Mouse (Mus musculus) thymus, postnatal 14 days (tissue): ENCODE measurements around the gene Atp8a2.
A peak's percentile ranks its signal among the peaks of the same experiment; 100 is the strongest.

Experiments used
- DNase-seq: peaks from one replicate; pipeline ENCODE4 v3.0.0; 2021

Gene Atp8a2

DNA sequence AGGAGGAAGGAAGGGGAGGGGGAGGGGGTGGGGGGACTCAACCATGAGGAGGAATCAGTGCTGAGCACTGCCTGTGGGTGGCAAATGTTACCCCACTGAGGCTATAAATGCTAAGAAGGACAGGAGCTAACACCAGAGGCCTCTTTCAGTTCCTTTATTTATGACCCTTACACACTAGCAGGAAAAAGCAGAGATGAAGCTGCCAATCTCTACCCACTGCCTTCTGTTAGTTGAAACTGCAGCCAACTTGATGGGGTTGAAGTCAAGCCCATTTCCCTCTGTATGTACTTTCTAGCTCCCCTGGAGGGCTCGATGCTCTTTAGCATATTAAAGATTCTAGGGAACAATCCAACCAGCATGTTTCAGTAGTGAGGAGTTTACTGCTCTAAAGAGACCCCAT, 303.0 kb downstream of the Atp8a2 start:
- no peak for DNase-seq

DNA sequence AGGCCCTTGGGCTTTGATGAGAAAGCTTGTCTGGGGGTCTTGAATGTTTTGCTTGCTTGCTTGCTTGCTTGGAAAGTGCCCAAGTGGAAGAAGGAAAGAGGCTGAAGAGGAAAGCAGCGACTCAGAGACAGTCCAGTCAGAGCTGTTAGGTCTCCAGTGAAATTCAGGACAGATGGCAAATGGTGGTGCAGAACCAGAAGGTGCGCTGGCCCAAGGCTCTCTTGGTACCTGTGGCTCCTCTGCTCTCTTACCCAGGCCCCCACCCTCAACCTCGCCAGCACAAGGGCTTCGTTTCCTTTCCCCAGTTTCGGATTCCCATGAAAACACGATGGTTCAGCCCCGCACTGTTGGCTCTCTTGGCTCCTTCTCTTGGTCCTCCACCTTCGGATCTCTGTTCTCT, 304.9 kb downstream of the Atp8a2 start:
- DNase-seq = no peak

DNA sequence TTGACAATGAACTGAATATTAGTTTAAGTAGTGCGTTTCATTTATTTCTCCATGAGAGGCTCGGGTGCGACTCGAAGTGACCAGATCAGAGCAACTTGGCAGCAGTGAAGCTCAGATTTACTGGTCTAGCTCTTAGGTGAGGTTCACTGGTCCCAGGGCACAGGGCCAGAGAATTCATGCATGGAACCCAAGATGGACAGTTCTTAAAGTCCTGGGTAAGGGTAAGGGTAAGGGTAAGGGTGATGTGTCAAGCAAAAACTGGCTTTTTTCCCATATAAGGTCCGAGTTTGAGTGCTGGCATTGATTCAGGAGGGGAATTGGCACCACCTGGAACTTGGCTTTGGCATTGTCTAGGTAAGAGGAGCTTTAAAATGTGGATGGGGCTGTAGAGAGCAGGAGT, 305.5 kb downstream of the Atp8a2 start:
- no peak for DNase-seq

DNA sequence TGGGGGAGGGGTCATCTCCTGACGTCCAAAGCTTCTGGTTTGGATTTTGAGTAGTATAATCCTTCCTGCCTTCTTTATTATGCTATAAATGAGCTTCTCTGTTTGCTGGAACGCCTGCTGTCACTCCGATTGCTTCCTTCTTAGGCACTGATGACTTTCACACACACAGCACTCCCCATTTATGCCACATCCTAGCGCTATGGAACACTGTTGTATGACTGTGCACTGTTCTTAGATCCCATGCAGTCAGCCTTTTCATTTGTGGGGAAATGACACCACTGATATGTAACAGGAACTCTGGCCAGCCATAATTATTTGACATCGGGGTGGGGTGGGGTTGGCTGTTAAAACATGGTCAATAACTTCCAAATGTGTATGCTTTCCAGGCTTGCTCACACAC, 306.2 kb downstream of the Atp8a2 start:
- DNase-seq = no peak

DNA sequence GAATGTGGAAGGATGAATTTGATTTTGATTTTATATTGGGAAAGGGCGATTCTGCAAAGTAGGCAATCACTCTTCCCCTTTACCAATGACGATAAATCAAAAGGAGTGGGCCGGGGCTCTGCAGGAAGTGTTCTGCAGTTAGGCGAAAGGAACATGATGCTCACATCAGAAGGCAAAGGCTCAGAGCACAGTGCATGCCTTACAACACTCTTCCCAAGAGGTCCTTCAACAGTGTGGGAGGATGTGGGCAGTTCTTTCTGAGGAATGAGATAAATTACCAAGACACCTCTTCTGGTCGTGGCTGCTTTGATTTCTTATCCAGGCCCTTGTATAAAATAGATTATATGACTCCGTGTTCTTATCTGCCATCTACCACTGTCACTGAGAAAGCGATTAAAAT, 306.9 kb downstream of the Atp8a2 start:
- DNase-seq = no peak

DNA sequence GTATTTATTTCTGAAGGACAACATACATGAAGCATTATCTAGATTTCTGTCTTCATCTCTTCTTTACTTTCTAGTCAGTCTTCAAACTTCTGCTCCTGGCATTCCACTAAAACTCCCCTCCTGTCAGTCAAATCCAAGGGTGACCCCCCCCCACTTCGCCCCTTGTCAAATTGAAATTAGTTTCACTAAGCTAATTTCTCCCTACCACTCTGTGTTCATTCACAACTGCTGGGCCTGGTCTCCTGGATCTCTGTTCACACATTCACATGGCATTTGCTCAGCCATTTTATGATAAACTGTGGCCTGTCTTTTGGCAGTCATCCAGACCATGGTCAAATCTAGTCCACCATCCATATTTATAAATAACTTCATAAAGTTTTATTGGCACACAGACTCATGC, 308.5 kb downstream of the Atp8a2 start:
- no peak for DNase-seq

DNA sequence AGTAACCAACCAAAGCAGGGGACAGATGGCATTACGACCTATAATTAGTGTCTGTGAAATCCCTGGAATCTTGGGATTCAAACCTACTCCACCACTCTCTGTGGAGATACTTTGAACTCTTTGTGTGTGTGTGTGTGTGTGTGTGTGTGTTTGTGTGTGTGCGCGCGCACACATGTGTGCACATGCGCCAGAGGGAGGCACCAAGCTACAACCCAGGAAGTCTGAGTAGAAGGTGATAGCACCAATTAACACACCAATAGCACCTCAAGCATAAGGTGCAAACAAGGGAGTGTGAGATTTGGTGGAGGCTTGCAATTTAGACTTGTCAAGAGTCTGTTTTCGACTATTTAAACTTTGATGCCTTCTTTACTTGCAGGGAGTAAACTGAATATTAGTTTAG, 308.9 kb downstream of the Atp8a2 start:
- no peak for DNase-seq

DNA sequence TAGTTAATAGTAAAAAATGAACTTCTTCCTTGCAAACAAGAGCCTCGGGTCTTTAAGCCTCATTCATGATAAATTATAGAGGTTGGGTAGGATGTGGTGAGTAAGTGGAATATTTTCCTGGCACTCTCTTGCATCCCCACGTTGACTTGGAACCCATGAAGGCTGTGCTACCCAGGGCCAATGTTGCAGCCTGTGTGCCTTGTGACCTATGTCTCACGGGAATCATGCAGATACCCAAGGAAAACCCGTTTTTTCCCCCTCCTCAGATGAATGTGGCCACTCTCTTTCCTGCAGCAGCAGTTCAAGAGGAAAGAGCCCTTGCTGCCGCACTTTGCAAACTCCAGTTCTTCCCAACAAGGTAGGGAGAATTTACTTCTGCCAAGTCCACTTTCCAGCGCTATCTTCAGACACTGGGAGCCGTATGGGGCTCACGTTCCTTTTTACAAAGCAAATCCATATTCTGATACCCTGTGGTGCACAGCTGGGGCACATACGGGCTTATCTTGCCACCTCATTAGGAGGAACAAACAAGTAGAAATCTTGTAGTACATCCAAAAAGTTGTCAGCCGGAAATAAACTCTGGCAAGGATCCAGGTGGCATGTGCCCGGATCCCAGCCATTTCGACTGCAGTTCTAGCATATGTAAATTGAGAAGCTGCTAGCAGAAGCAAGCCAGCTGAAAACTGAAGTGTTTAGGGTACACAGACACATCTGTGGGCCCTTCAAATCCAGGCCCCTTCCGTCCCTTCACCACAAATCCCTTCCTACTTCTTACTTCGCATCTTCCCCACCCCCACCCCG, 309.7 kb downstream of the Atp8a2 start:
- DNase-seq = peak; percentile 9

DNA sequence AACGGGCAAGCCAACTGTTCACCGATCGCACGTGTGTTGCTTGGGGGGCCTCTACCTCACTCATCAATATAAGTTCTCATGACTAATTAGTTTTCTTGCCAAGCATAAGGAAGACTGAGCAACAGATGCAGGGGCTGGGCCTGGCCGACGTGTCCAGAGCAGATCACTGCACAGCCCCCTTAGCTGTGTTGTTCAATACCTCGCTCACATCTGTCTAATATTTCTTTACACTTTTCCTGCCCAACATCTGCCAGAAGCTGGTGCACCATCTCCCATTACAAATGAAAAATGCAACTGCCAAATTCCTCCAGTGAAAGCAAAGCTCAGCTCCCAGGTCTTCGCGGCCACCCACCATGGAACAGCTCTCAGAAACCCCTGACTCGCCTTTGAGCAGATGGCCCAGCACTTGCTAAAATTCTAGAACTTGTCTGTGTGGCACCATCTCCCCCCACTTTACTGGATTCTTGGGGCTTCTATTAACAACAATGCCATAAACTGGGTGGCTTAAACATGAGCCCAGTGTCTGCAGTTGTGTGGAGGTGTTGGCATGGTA, 313.4 kb downstream of the Atp8a2 start:
- no peak for DNase-seq

DNA sequence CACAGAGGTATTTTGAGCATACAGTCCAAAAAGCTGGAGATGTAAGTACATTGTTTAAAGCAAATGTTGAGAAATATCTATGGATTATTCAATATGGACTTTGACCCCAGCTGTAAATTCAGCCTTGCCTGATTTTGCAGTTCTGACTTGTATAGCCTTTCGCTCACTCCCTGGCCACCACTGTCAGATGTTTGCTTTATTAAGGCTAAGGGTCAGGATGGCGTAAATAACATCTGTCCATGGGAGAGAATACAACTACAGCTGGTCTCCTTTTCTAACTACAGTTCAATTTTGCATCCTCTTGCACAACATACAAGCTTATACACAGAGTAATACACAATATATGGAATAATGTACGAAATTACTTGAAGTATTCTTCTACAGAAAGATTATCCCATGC, 316.1 kb downstream of the Atp8a2 start:
- no peak for DNase-seq

DNA sequence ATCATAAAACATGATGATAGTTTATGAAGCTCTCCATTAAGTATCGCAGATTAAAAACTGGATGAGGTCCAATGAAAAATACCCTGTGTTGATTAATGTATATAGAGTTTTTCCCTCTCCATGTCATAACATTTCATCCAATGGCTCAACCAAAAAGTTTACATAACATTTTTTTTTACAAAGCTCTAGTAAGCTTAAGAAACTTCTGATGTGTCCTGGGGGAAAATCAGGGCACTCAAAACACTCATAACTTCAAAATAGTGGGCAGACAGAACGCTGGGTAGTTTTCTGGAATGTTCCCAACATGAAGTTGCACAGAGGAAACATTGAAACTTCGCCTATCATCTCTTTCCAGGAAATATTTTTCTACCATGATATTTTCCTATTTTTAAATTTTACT, 318.7 kb downstream of the Atp8a2 start:
- no peak for DNase-seq

DNA sequence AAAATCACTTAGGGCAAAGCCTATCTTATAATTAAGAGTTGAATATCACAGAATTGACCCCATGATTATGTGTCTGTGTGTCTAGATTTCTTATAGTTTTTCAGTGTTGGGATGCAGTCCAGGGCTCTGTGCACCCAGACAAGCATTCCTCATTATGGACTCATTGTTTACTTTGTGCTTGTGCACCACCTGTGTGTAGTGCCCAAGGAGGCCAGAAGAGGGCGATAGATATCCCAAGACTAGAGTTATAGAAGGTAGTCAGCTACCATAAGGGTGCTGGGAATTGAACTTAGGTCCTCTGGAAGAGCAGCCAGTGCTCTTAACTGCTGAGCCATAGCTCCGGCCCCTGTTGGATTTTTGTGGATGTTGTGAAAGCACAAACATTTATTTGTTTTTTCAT, 320.5 kb downstream of the Atp8a2 start:
- no peak for DNase-seq

DNA sequence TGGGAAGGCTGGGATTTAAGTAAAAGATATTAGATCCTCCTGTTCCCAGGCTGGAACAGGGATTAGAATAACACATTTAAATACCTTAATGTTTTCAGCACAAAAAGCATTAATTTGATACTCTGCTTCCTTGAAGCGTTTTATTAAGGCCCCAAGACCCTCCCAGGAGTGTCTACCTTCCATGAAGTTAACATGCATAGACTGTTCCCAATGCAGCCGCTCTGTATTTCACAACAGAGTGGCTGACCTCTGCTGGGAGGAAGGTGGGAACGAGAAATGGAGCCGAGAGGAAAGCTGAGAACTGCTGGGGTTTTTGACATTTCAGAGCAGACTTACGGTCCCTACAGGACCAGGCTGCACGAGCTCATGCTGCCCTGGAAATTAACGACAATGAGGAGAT, 328.6 kb downstream of the Atp8a2 start:
- no peak for DNase-seq

DNA sequence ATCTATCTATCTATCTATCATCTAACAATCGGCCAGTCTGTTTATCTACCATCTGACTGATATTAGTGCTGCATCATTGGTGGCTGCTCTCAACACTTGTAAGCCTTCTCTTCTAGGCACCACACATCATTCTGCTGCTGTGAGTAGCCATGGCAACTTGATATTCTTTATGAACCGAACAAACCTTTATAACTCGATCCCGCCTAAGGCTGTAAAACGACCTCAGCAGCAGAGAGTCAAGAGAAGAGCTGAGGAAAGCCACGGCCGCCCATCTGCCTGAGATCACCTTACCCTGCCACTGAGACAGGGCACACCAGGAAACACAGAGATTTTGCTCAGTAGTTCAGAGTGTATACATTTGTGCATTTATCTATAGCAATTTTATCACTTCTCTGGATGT, 329.2 kb downstream of the Atp8a2 start:
- no peak for DNase-seq

DNA sequence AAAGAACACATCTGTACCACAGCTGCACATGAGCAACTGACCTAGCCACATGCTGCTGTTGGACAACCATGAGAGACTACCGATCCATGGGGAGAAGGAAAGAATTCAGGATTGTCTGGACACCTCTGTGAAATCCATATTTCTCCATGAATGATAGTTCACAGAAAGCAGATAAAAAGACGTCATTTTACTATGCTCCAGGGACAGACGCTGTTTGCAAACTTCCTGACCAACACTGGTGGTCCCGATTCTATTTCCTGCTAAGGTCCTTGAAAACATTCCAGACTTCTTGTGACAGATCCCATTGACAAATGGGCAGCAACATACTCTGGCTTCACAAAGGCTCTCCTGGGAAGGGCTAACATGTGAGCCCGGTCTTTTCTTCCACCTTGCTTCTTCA, 331.0 kb downstream of the Atp8a2 start:
- no peak for DNase-seq

DNA sequence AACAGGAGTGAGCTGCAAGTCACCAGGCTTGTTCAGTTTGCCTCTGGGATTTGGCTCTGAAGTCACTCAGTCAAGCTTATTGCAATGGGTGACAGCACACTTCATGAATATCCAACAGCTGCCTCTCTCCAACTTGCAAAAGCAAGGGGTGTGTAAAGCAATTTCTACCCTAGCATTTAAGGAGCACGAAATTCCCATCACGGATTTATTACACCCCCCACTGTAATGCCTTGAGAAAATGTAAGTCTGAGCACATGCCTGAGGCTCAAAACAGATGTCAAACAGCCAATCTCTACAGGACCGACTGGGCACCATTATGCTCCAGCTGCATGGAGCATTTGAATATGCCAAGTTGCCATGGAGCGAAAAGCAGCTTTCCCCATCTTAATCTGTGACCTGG, 334.6 kb downstream of the Atp8a2 start:
- DNase-seq = no peak

DNA sequence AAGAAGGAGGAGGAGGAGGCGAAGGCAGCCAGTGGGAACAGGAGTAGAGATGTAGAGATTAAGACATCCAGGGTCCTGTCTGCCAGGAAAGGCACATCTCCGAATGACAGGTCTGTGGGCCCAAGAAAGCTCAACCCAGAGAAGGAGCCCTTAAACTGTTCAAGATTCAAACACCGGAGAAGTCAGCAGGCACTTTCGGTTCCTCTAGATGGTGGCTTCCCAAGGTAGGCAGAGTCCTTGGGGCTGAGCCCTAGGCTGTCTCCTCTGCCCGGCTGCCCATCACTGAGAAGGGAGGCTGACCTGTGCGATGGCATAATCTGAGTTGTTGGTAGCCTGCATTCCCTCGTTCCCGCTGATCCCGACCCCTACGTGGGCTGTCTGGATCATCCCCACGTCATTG, 337.1 kb downstream of the Atp8a2 start:
- peak; percentile 13 for DNase-seq

DNA sequence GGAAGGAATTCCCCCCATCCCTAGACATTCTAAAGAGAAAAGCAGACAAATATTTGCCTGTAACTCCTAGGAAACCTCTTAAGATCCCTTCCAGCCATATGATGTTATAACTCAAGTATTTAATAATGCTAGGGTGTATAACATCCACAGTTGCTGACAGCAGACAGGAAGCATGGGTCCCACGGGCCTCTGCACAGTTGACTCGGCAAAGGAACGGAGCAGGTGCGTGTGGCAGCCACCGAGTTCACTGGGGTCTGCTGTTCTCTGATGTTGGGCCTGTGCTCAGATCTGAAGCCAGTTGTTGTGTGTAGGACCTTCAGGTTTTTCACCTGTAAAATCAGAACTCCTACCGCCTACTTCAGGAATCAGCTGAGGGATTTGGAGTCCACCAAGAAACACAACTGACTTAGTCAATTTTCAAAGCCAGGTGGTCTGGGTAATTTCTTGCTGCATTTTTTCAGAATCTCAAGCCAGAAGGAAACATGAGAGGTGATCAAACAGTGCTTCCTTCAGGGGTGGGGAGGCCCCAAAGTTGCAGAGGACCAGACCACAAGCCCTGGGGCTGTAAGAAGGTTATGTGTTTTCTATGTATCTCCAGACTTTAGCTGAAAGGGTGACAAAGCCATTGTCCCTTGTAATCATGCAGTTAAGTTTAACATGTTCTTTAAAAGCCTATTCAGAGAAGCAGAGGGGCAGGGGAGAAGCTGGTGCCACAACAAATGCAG, 338.3 kb downstream of the Atp8a2 start:
- DNase-seq = peak; percentile 86

DNA sequence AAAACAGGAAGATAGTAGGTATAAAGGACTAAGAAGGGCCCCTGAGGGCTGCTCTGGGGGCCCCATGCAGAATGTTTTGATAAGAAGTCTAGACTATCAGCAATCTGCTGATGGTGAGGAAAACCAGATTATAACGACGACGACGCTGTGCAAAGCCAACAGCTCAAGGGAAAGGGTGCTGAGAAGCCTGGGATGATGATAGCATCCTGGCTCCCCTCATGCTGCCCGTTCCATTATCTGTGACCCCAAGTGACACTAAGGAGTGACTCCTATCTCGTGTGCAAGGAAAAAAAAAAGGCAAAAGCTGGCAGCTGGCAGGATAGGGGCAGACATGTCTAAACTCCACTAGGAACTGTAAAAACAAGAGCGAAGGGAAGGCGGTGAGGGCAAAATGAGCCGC, 343.8 kb downstream of the Atp8a2 start:
- DNase-seq = no peak

DNA sequence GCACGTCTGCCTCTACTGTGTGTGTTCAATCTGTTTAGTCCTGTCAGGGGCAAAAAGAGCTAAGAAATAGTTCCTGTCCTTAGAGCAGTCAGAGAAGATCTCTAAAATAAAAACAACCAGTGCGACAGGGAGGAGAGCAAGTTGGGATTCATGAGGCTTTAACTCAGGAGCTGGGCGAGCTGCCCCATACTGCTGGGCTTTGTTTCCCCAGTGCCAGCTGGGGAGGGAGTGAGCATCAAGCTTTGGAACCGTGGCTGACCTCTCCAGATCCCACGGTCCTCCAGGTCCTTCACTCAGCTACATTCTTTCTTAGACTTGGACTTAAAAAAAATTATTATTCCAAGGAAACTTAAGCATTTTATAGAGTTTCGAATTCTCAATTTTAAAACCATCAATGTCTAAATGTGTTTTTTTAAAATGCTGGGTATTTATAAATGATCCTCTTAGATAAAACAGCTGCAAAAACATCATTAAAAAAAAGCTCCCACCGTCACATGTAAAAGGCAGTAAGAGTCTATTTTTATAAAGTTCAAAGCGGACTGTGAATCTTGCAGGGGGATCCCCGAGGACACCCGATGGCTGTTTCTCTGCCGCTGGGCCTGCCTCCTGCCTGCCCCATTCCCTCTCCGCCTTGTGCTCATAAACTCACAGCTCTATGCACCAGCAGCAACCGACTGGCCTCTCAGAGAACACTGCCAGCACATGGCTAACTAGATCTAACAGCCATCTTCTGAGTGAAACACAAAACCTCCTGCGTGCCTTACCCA, 350.2 kb downstream of the Atp8a2 start:
- DNase-seq = no peak

DNA sequence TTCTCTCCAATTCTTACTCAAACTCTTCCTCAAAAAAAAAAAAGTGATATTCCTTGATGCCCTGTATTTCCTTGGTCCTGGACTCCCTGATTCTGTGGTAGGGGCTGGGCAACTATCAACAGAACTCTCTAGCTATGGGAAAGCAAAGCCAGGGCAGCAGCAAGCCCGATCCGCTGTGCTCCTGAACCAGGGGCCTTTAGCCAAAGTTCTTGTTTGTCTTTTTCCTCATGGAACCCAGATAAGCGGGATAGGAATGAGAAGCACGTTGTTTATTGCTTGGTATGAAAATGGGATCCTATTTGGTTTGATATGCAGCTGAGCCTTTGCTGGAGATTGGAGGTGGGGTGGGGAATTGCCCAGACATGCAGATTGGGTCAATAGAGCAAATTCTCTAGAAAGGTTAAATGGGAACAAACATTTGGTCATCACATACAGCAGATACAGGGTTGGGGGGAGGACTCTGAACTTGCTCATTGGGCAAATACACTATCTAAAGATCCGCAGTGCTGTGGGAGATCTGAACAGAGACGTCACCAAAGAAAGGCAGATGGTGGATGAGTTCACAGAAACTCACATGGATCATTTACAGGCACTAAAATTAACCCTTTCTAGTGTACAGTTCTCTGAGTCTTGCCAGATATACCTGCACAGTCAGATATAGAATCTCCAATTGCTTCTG, 353.6 kb downstream of the Atp8a2 start:
- no peak for DNase-seq

DNA sequence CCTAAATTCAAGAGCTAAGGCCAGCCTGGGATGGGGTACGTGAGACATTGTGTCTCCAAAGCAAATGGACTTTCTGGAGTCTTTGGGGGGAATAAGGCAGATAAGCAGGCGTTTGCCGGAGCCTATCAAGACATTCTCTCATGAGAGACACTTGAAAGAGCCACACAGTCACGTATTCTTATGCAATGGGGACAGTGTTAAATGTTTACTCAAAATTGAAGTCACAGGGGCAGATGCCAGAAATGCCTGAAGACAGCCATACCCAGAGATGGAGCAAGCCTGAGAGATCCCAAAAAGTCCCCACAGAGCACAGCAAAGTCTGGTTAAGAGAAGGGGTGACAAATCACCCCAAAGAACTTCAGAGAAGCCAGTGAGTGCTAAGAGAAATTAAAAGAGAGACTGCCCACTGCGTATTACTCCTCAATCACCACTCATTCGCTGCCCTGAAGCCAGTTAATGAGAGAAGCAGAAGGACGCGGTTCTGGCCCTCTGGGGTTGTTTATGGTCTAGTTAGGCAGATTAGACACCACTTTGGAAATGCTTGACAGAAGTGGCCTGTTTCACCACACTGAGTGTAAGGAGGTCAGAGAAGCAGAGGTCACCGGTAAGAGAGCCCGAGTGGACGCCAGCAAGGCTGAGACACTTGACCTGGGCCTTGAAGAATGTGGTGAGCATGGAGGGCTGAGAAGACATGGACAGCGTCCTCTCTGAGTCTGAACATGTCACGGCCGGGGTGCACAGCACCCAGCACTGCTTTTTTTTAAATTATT, 356.8 kb downstream of the Atp8a2 start:
- DNase-seq = no peak
